Mouse (Mus musculus): ENCODE measurements around the gene Pla2g4e. TPM values are rescaled to one million over a fixed set of nuclear protein-coding genes. Genes with fewer than 3 reads are reported as not detected.
"Not testable (repeated sequence)": the region's sequence is repeated elsewhere in the genome, so short reads cannot be mapped to it uniquely, and the experiment has no call there.

Gene Pla2g4e
- polyA plus RNA-seq, 1 experiment from 2014 or later = 0.49 TPM

DNA sequence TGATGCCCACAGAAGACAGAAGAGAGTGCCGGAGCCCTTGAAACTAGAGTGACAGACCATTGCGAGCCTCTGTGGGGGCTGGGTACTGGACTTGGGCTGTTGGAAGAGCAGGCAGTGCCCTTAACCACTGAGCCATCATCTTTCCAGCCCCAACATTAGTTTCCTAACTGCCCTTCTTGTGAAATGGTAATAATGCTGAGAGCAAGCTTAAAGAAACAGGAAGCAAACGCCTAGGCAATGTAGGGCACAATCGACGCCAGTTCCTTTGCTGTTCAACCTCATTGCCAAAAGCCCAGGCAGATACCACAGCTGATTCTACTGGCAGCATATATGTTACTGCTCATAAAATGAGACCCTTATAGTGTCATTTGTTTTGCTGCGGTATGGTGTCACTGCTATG is 7.5 kb upstream of the Pla2g4e start:
- H3K4me1 ChIP-seq (ENCODE audit: control insufficient read depth, insufficient read depth, low read length) = no peaks in the 10 kb centered on the region
- no peak overlapping the region for H3K4me3 ChIP-seq (ENCODE audit: low read depth, low read length)
- no peak overlapping the region for H3K9ac ChIP-seq (ENCODE audit: low read depth, low read length)
- H3K27me3 ChIP-seq (ENCODE audit: control insufficient read depth, insufficient read depth, low read length) = 0 out of 2 replicates have a peak, but pooled peaks cover 3% of the 10 kb centered on the region
- no peak for ATAC-seq (replicated peaks; ENCODE audit: insufficient number of reproducible peaks, low FRiP score, low TSS enrichment)
- WGBS (ENCODE audit: insufficient replicate concordance) = 83% methylated on average over 6 of the region's 6 CpGs
- H3K4me2 ChIP-seq = no peak overlapping the region
- H3K36me3 ChIP-seq (ENCODE audit: control insufficient read depth, insufficient read depth, low read length) = no peaks in the 10 kb centered on the region
- H3K9me3 ChIP-seq (replicated peaks; ENCODE audit: control insufficient read depth, low read length) = no peaks in the 10 kb centered on the region
- H3K27ac ChIP-seq (ENCODE audit: low read depth, low read length) = no peak overlapping the region

DNA sequence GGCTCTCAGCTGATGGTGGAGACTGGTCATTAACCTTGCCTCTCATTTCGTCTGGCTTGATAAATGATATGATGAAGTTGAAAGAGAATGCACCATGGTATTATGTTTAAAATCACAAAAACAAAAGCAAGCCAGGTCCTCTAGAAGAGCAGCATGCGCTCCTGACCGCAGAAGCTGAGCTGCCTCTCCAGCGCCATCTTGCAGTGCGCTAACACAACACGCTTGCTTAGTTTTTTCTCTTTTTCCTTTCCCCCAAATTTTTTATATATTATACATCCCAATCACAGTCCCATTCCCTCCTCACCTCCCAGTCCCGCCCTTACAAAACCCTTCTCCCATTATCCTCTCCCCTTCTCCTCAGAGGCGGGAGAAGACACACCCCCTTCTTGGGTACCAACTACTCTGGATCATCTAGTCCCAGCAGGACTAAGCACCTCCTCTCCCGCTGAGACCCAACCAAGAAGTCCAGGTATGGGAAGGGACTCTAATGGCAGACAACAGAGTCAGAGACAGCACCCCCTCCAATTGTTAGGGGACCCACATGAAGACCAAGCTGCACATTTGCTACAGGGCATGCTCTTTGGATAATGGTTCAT is 384 bp upstream of the Pla2g4e start:
- Histone ChIP-seq H3K27me3 (ENCODE audit: control insufficient read depth, insufficient read depth, low read length) (peaks cover 4% of the 10 kb centered on the region; the same call in 1 of the 2 replicates), H3K27ac (ENCODE audit: low read depth, low read length) (0 out of 2 replicates have a peak overlapping the region, but pooled peaks have one; percentile 42), H3K9ac (ENCODE audit: low read depth, low read length) (peak overlapping the region; percentile 67; the same call in 1 of the 2 replicates), H3K36me3 (ENCODE audit: control insufficient read depth, insufficient read depth, low read length) (no peaks in the 10 kb centered on the region), H3K4me2 (peak overlapping the region; percentile 75), H3K4me3 (ENCODE audit: low read depth, low read length) (peak overlapping the region; percentile 45), H3K4me1 (ENCODE audit: control insufficient read depth, insufficient read depth, low read length) (peaks cover 3% of the 10 kb centered on the region; the same call in 1 of the 2 replicates), H3K9me3 (replicated peaks; ENCODE audit: control insufficient read depth, low read length) (no peaks in the 10 kb centered on the region)
- ATAC-seq (replicated peaks; ENCODE audit: insufficient number of reproducible peaks, low FRiP score, low TSS enrichment) = no peak
- 11% methylated on average over 9 of the region's 9 CpGs for WGBS (ENCODE audit: insufficient replicate concordance)

DNA sequence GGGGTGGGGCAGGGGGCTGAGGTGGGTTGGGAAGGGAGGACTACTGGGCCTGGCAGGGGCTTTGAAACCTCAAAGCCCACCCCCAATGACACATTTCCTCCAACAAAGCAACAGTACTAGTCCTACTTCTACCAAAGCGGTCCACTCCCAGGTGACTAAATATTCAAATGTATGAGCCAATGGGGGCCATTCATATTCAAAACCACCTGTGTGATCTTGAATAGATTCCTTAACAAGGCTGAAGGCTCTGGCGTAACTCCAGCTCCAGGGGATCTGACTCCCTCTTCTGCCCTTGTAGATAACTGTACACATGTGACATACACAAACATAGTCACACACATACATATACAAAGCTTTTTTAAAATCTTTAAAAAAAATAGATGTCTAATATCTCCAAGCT is 1.1 kb downstream of the Pla2g4e start:
- ATAC-seq (replicated peaks; ENCODE audit: insufficient number of reproducible peaks, low FRiP score, low TSS enrichment) = no peak
- peak overlapping the region; percentile 75 for H3K4me2 ChIP-seq
- H3K4me3 ChIP-seq (ENCODE audit: low read depth, low read length) = 0 out of 2 replicates have a peak overlapping the region, but pooled peaks have one; percentile 45
- peaks cover 4% of the 10 kb centered on the region; the same call in 1 of the 2 replicates for H3K27me3 ChIP-seq (ENCODE audit: control insufficient read depth, insufficient read depth, low read length)
- no peaks in the 10 kb centered on the region for H3K9me3 ChIP-seq (replicated peaks; ENCODE audit: control insufficient read depth, low read length)
- H3K4me1 ChIP-seq (ENCODE audit: control insufficient read depth, insufficient read depth, low read length) = peaks cover 3% of the 10 kb centered on the region; the same call in 1 of the 2 replicates
- H3K36me3 ChIP-seq (ENCODE audit: control insufficient read depth, insufficient read depth, low read length) = no peaks in the 10 kb centered on the region
- H3K9ac ChIP-seq (ENCODE audit: low read depth, low read length) = no peak overlapping the region
- WGBS (ENCODE audit: insufficient replicate concordance) = 78% methylated on average over 2 of the region's 2 CpGs
- no peak overlapping the region for H3K27ac ChIP-seq (ENCODE audit: low read depth, low read length)

DNA sequence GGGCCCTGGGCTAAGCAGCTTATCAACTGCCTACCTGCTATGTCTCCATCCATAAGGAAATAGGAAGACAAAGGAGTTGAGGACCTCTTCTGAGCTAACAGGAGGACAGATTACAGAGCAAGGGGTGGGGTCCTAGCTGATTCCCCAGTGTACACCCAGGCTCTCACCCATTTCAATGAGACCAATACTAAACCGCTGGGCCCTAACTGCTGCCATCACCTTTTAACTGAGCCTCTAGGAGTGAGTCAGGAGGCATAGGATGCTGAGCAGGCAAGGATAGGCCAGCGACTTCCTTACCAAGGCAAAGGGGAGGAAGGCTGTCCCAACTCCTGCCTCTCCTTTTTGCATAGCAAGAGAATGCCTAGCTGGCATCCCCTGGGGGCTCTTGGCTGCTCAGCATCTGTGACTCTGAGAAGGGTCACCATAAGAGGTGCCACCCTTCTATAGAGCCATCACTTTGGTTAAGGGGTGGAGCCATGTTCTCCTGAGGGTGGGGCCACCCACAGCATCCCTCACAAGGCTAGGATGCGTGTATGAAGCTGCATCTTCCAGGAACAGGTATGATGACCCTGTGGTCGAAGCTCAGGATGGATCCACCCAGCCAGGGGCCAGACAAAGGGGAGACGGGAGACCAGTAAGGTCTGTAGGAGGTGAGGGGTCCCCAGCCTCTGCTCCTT is 2.2 kb downstream of the Pla2g4e start:
- Histone ChIP-seq H3K9ac (ENCODE audit: low read depth, low read length) (no peak overlapping the region), H3K4me1 (ENCODE audit: control insufficient read depth, insufficient read depth, low read length) (peaks cover 3% of the 10 kb centered on the region; the same call in 1 of the 2 replicates), H3K27me3 (ENCODE audit: control insufficient read depth, insufficient read depth, low read length) (peaks cover 4% of the 10 kb centered on the region; the same call in 1 of the 2 replicates), H3K36me3 (ENCODE audit: control insufficient read depth, insufficient read depth, low read length) (no peaks in the 10 kb centered on the region), H3K9me3 (replicated peaks; ENCODE audit: control insufficient read depth, low read length) (no peaks in the 10 kb centered on the region), H3K4me2 (no peak overlapping the region; the same call in 1 of the 2 replicates), H3K4me3 (ENCODE audit: low read depth, low read length) (no peak overlapping the region), H3K27ac (ENCODE audit: low read depth, low read length) (no peak overlapping the region)
- no peak for ATAC-seq (replicated peaks; ENCODE audit: insufficient number of reproducible peaks, low FRiP score, low TSS enrichment)
- 69% methylated on average over 5 of the region's 5 CpGs for WGBS (ENCODE audit: insufficient replicate concordance)

DNA sequence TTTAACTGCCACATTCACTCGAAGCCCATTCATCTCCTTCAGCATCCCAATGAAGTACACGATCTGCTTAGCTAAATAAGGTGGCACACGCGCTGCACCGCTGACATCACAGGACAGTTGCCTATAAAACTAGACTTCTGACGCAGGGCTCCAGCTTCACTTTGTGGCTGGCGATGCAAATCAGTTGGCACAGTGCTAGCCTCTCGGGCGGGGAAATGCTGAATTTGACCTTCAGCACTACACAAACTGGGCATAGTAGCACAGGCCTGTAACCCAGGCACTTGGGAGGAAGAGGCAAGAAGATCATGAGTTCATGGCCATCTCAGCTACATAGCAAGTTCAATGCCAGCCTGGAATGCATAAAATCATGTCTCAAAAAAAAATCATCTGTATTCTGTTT is 6.4 kb downstream of the Pla2g4e start:
- not testable (repeated sequence) for H3K4me2 ChIP-seq; ATAC-seq (replicated peaks; ENCODE audit: insufficient number of reproducible peaks, low FRiP score, low TSS enrichment); H3K9ac ChIP-seq (ENCODE audit: low read depth, low read length); H3K27me3 ChIP-seq (ENCODE audit: control insufficient read depth, insufficient read depth, low read length); H3K4me1 ChIP-seq (ENCODE audit: control insufficient read depth, insufficient read depth, low read length); H3K9me3 ChIP-seq (replicated peaks; ENCODE audit: control insufficient read depth, low read length); H3K36me3 ChIP-seq (ENCODE audit: control insufficient read depth, insufficient read depth, low read length); H3K4me3 ChIP-seq (ENCODE audit: low read depth, low read length); H3K27ac ChIP-seq (ENCODE audit: low read depth, low read length)
- 92% methylated on average over 7 of the region's 9 CpGs for WGBS (ENCODE audit: insufficient replicate concordance)

DNA sequence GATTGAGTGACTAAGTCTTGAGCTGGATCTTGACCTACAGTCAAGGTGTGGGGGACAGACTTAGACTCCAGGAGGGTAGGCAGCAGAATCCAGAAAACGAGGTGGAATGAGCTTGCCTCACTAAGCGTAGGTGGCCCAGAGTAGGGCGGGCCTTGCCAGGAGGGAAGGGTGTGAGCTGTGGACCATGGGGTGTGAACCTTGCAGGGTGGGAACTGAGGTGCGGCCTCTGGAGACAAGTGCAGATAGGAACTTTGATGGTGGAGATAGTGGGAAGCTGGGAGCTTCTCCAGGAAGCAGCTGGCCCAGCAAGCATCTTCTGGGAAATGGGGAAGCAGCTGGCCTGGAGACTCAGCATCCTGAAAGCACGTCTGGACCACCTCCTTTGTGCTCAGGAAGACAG is 7.4 kb downstream of the Pla2g4e start:
- ATAC-seq (replicated peaks; ENCODE audit: insufficient number of reproducible peaks, low FRiP score, low TSS enrichment) = no peak
- 62% methylated on average over 5 of the region's 5 CpGs for WGBS (ENCODE audit: insufficient replicate concordance)

DNA sequence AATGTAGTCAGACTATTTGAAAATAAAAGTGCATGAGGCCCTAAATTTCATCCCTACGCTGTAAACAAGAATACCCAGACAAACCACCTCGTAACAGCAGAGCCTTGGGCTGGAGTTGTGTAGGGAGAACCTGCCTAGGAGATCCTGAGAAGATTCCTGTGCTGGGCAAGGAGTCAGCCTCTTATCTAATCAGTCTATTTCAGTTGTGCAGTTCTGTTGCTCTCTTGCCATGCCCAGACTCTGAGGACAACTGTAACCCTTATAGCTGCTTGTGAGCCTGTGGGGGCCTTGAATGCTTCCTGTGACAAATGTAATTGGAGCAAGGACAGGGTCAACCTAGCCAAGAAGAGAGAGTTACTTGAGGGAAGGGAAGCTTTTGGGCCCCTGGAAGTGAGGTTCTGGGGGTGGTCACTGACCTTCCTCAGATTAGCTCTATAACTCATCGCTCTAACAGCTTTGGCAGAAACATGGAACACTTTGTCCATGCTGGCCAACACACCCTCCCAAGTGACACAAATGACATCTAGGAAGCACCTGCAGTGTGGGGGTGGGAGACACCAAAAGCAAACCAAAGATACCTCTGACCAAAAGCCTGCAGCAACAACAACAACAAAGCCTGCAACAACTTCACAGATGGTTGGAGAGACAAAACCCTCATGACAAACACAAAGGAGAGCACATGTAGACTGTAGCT is 9.0 kb downstream of the Pla2g4e start:
- H3K9me3 ChIP-seq (replicated peaks; ENCODE audit: control insufficient read depth, low read length) = no peaks in the 10 kb centered on the region
- H3K9ac ChIP-seq (ENCODE audit: low read depth, low read length) = 0 out of 2 replicates have a peak overlapping the region, but pooled peaks have one; percentile 22

More for the DNA sequence above, 7.4 kb downstream of the Pla2g4e start:
- Histone ChIP-seq H3K36me3 (ENCODE audit: control insufficient read depth, insufficient read depth, low read length) (no peaks in the 10 kb centered on the region), H3K4me3 (ENCODE audit: low read depth, low read length) (no peak overlapping the region), H3K4me2 (no peak overlapping the region), H3K4me1 (ENCODE audit: control insufficient read depth, insufficient read depth, low read length) (peaks cover 4% of the 10 kb centered on the region; the same call in 1 of the 2 replicates), H3K9me3 (replicated peaks; ENCODE audit: control insufficient read depth, low read length) (no peaks in the 10 kb centered on the region), H3K27me3 (ENCODE audit: control insufficient read depth, insufficient read depth, low read length) (no peaks in the 10 kb centered on the region), H3K9ac (ENCODE audit: low read depth, low read length) (no peak overlapping the region), H3K27ac (ENCODE audit: low read depth, low read length) (no peak overlapping the region)

DNA sequence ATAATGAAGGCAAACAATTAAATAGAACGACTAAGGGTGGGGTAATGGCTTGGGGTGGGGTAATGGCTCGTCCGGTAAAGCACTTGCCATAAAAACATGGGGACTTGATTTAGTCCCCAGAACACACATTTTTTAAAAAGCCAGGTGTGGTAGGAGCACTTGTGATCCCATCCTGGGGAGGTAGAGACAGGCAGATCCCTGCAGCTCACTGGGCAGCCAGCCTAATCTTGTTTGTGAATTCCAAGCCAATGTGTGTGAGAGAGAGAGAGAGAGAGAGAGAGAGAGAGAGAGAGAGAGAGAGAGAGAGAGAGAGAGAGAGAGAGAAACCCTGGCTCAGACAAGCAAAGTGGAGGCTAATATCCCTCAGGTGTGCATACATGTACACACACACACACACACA is 9.8 kb downstream of the Pla2g4e start:
- Histone ChIP-seq H3K4me1 (ENCODE audit: control insufficient read depth, insufficient read depth, low read length) (peaks cover 9% of the 10 kb centered on the region), H3K9me3 (replicated peaks; ENCODE audit: control insufficient read depth, low read length) (no peaks in the 10 kb centered on the region), H3K4me3 (ENCODE audit: low read depth, low read length) (no peak overlapping the region), H3K36me3 (ENCODE audit: control insufficient read depth, insufficient read depth, low read length) (no peaks in the 10 kb centered on the region), H3K4me2 (no peak overlapping the region), H3K27ac (ENCODE audit: low read depth, low read length) (no peak overlapping the region), H3K9ac (ENCODE audit: low read depth, low read length) (no peak overlapping the region), H3K27me3 (ENCODE audit: control insufficient read depth, insufficient read depth, low read length) (no peaks in the 10 kb centered on the region)
- ATAC-seq (replicated peaks; ENCODE audit: insufficient number of reproducible peaks, low FRiP score, low TSS enrichment) = no peak
- 67% methylated on average over 3 of the region's 3 CpGs for WGBS (ENCODE audit: insufficient replicate concordance)

More for the DNA sequence above, 9.0 kb downstream of the Pla2g4e start:
- H3K4me2 ChIP-seq = no peak overlapping the region
- H3K4me1 ChIP-seq (ENCODE audit: control insufficient read depth, insufficient read depth, low read length) = peaks cover 7% of the 10 kb centered on the region
- H3K4me3 ChIP-seq (ENCODE audit: low read depth, low read length) = no peak overlapping the region
- ATAC-seq (replicated peaks; ENCODE audit: insufficient number of reproducible peaks, low FRiP score, low TSS enrichment) = no peak
- no peaks in the 10 kb centered on the region for H3K27me3 ChIP-seq (ENCODE audit: control insufficient read depth, insufficient read depth, low read length)
- 61% methylated on average over 3 of the region's 3 CpGs for WGBS (ENCODE audit: insufficient replicate concordance)
- H3K36me3 ChIP-seq (ENCODE audit: control insufficient read depth, insufficient read depth, low read length) = no peaks in the 10 kb centered on the region
- no peak overlapping the region for H3K27ac ChIP-seq (ENCODE audit: low read depth, low read length)

Data from heart, embryonic 11.5 days (tissue).